Mouse (Mus musculus) liver, adult 2 months (tissue): Measurements from ENCODE around the gene 0610030E20Rik. TPM values are rescaled to one million over a fixed set of nuclear protein-coding genes. Genes with fewer than 3 reads are reported as not detected.

Source experiments
- DNase-seq: peaks from one replicate; pipeline ENCODE4 v3.0.0-alpha.2; 2011; ENCODE audit warnings: low read depth, low spot score; ENCODE audit errors: extremely low read depth
- H3K27ac ChIP-seq: fragments of 200-500 bp; replicated peaks from 2 replicates; pipeline ENCODE4 v1.5.1; 2012; ENCODE audit warnings: low read depth, mild to moderate bottlenecking, control low read depth, inconsistent platforms, low read length; ENCODE audit not compliant: insufficient read depth
- H3K27me3 ChIP-seq: fragments of 200-500 bp; 2 replicates; pipeline ENCODE4 v1.6.1; 2012; ENCODE audit warnings: mild to moderate bottlenecking, moderate library complexity, low read length, inconsistent platforms; ENCODE audit not compliant: control insufficient read depth, insufficient read depth
- H3K36me3 ChIP-seq: fragments of 200-500 bp; 2 replicates; pipeline ENCODE4 v1.6.1; 2012; ENCODE audit warnings: low read length, inconsistent platforms; ENCODE audit not compliant: control insufficient read depth, insufficient read depth
- H3K4me1 ChIP-seq: fragments of 200-500 bp; 2 replicates; pipeline ENCODE4 v1.6.1; 2011; ENCODE audit warnings: low read length; ENCODE audit not compliant: control insufficient read depth, insufficient read depth
- H3K4me3 ChIP-seq: fragments of 200-500 bp; 2 replicates; pipeline ENCODE4 v1.5.1; 2011; ENCODE audit warnings: low read depth, mild to moderate bottlenecking, control low read depth, low read length, moderate library complexity; ENCODE audit not compliant: insufficient read depth
- H3K79me2 ChIP-seq: fragments of 200-500 bp; 2 replicates; pipeline ENCODE4 v1.6.1; 2012; ENCODE audit warnings: inconsistent platforms, mild to moderate bottlenecking, low read length, moderate library complexity; ENCODE audit not compliant: control insufficient read depth, insufficient read depth
- H3K9ac ChIP-seq: fragments of 200-500 bp; 2 replicates; pipeline ENCODE4 v1.6.1; 2012; ENCODE audit warnings: low read depth, mild to moderate bottlenecking, control low read depth, inconsistent platforms, low read length
- CTCF ChIP-seq: fragments of 200-500 bp; IDR thresholded peaks from 2 replicates; pipeline ENCODE4 v1.5.1; 2011; ENCODE audit warnings: low read depth, low read length, control low read depth
- POLR2A ChIP-seq: fragments of 200-500 bp; IDR thresholded peaks from 2 replicates; pipeline ENCODE4 v1.6.1; 2011; ENCODE audit warnings: low read length, control low read depth; ENCODE audit not compliant: insufficient read depth; ENCODE audit errors: extremely low read depth
- WGBS: fragments of 180-500 bp; shearing (Covaris S2); methylation state at CpG from one replicate; pipeline ENCODE4 v1.1.7; 2018; 5-methylcytosine and 5-hydroxymethylcytosine counted together
- polyA plus RNA-seq: library from polyadenylated mRNA; depleted of rRNA; stranded (reverse); fragments of >200 nt; gene quantifications from 2 replicates; pipeline ENCODE4 v1.2.3, GENCODE M21; 2012
- total RNA-seq: library from RNA; depleted of rRNA; stranded (reverse); fragments of >200 nt; gene quantifications from 2 replicates; pipeline ENCODE4 v1.2.3, GENCODE M21; 2014

0610030E20Rik gene
- total and polyA plus RNA-seq, 2 experiments = 10.2 to 17.5 TPM

GRCm38 (mm10) chr6:72352636-72353405 is 5.7 kb downstream of the 0610030E20Rik start:
- 14% methylated on average over 5 of the region's 5 CpGs for WGBS
- Histone ChIP-seq H3K9ac (peak overlapping the region; percentile 68), H3K27ac (peak overlapping the region; percentile 100), H3K79me2 (peaks cover 4% of the 10 kb centered on the region; the same call in 1 of the 2 replicates), H3K4me1 (peaks cover 36% of the 10 kb centered on the region), H3K4me3 (no peak overlapping the region), H3K36me3 (peaks cover 14% of the 10 kb centered on the region), H3K27me3 (no peaks in the 10 kb centered on the region)
- DNase-seq = peak; percentile 94
- TF ChIP-seq CTCF = no peak
- TF ChIP-seq POLR2A = no peak

- Histone ChIP-seq H3K79me2 (peaks cover 4% of the 10 kb centered on the region; the same call in 1 of the 2 replicates), H3K4me3 (no peak overlapping the region), H3K4me1 (peaks cover 34% of the 10 kb centered on the region), H3K27me3 (no peaks in the 10 kb centered on the region), H3K9ac (no peak overlapping the region), H3K27ac (peak overlapping the region; percentile 100), H3K36me3 (peaks cover 21% of the 10 kb centered on the region)
- 19% methylated on average over 1 of the region's 1 CpGs for WGBS
- DNase-seq = peak; percentile 89
- TF ChIP-seq POLR2A (no peak), CTCF (no peak)
These were observed 6.9 kb downstream of the 0610030E20Rik start for GRCm38 (mm10) chr6:72354025-72354424.

GRCm38 (mm10) chr6:72355066-72355911 is 8.2 kb downstream of the 0610030E20Rik start, which contains the start of gene Tmem150a:
Gene Tmem150a (plus strand): TSS chr6:72355447.
- Histone ChIP-seq H3K27ac (peak within 1 kb of the TSS; percentile 100), H3K4me1 (peaks cover 35% of the 10 kb centered on the region), H3K27me3 (no peaks in the 10 kb centered on the region), H3K4me3 (peak within 1 kb of the TSS; percentile 88), H3K36me3 (peaks cover 22% of the 10 kb centered on the region), H3K9ac (peak within 1 kb of the TSS; percentile 90), H3K79me2 (no peaks in the 10 kb centered on the region; the same call in 1 of the 2 replicates)
- peak; percentile 82 for DNase-seq
- TF ChIP-seq POLR2A = peak; percentile 81
- TF ChIP-seq CTCF = peak; percentile 40
- WGBS = under 1% methylated on average over 71 of the region's 71 CpGs

GRCm38 (mm10) chr6:72356001-72356532 is 8.9 kb downstream of the 0610030E20Rik start:
- Histone ChIP-seq H3K36me3 (peaks cover 21% of the 10 kb centered on the region), H3K79me2 (no peaks in the 10 kb centered on the region; the same call in 1 of the 2 replicates), H3K9ac (peak overlapping the region; percentile 90), H3K4me3 (peak overlapping the region; percentile 88), H3K4me1 (peaks cover 36% of the 10 kb centered on the region), H3K27ac (peak overlapping the region; percentile 94), H3K27me3 (no peaks in the 10 kb centered on the region)
- TF ChIP-seq CTCF = no peak
- TF ChIP-seq POLR2A = no peak
- DNase-seq = peak; percentile 79
- WGBS = 18% methylated on average over 8 of the region's 8 CpGs

- Histone ChIP-seq H3K4me1 (peaks cover 36% of the 10 kb centered on the region), H3K9ac (0 out of 2 replicates have a peak overlapping the region, but pooled peaks have one; percentile 13), H3K4me3 (no peak overlapping the region), H3K36me3 (peaks cover 21% of the 10 kb centered on the region), H3K79me2 (peaks cover 3% of the 10 kb centered on the region; the same call in 1 of the 2 replicates), H3K27me3 (no peaks in the 10 kb centered on the region), H3K27ac (no peak overlapping the region; the same call in 1 of the 2 replicates)
- DNase-seq = no peak
- TF ChIP-seq POLR2A = no peak
- TF ChIP-seq CTCF = no peak
- 30% methylated on average over 5 of the region's 5 CpGs for WGBS
These were observed 10.3 kb downstream of the 0610030E20Rik start for GRCm38 (mm10) chr6:72357164-72358079.
